In genomic region chr15:84923508-84924181, GRCm38 (mm10) we compare ENCODE assay signal across 8 mouse cellular contexts. TPM values are rescaled to one million over a fixed set of nuclear protein-coding genes. Genes with fewer than 3 reads are reported as not detected.
DNase-seq lines count a peak whose midpoint lies in the region; ATAC-seq and TF ChIP-seq lines count a peak whose summit lies in the region.

No protein-coding gene starts in this region.

- H3K4me2 ChIP-seq in neural tube, embryonic 11.5 days (ENCODE audit: low read depth): peak overlapping the region; percentile 79
- peak overlapping the region; percentile 72 for H3K4me2 ChIP-seq in lung, postnatal 0 days (replicated peaks; ENCODE audit: low read depth, low read length)

- peak; percentile 71 for ATAC-seq in neural tube, embryonic 11.5 days (ENCODE audit: insufficient read depth, low FRiP score, low TSS enrichment)
- ATAC-seq in lung, postnatal 0 days: peak; percentile 83

- WGBS in neural tube, embryonic 11.5 days: 0% methylated on average over 52 of the region's 68 CpGs
- WGBS in hindbrain, embryonic 10.5 days: under 1% methylated on average over 68 of the region's 68 CpGs
- under 1% methylated on average over 58 of the region's 68 CpGs for WGBS in lung, postnatal 0 days

- peak overlapping the region; percentile 94 for H3K9ac ChIP-seq in neural tube, embryonic 11.5 days (ENCODE audit: low read length)
- H3K9ac ChIP-seq in lung, postnatal 0 days (replicated peaks; ENCODE audit: low read depth): peak overlapping the region; percentile 88

- DNase-seq in adrenal gland, postnatal 14 days: peak; percentile 78
- DNase-seq in adrenal gland, postnatal 10 days: no peak
- DNase-seq in neural tube, embryonic 11.5 days (ENCODE audit: low spot score): peak; percentile 45
- no peak for DNase-seq in neural tube, embryonic 10.5 days (ENCODE audit: extremely low spot score, low spot score)
- no peak for DNase-seq in hindbrain, embryonic 10.5 days (ENCODE audit: low spot score)
- DNase-seq in lung, postnatal 0 days (ENCODE audit: low spot score): peak; percentile 75
- DNase-seq in testis, postnatal 14 days (ENCODE audit: low spot score): no peak
- DNase-seq in left cerebral cortex, adult 11 months (ENCODE audit: low spot score): no peak

- H3K9me3 ChIP-seq in neural tube, embryonic 11.5 days (ENCODE audit: control insufficient read depth, low read length): no peaks in the 10 kb centered on the region
- no peaks in the 10 kb centered on the region for H3K9me3 ChIP-seq in hindbrain, embryonic 10.5 days
- H3K9me3 ChIP-seq in lung, postnatal 0 days (ENCODE audit: low read length): no peaks in the 10 kb centered on the region

- no peak for TF ChIP-seq EP300 in lung, postnatal 0 days (IDR thresholded peaks at IDR 0.05)

- H3K27ac ChIP-seq in neural tube, embryonic 11.5 days (ENCODE audit: low read depth, low read length): peak overlapping the region; percentile 94
- H3K27ac ChIP-seq in hindbrain, embryonic 10.5 days: peak overlapping the region; percentile 97
- peak overlapping the region; percentile 97 for H3K27ac ChIP-seq in lung, postnatal 0 days (ENCODE audit: low read length)

- peaks cover 2% of the 10 kb centered on the region; the same call in 1 of the 2 replicates for H3K36me3 ChIP-seq in neural tube, embryonic 11.5 days (ENCODE audit: control insufficient read depth, insufficient read depth, low read length)
- peaks cover 27% of the 10 kb centered on the region for H3K36me3 ChIP-seq in hindbrain, embryonic 10.5 days
- H3K36me3 ChIP-seq in lung, postnatal 0 days (ENCODE audit: insufficient read depth, low read length): peaks cover 12% of the 10 kb centered on the region; the same call in 1 of the 2 replicates

- TF ChIP-seq CTCF in lung, postnatal 0 days (IDR thresholded peaks at IDR 0.05): no peak

- no peaks in the 10 kb centered on the region for H3K27me3 ChIP-seq in neural tube, embryonic 11.5 days (ENCODE audit: control insufficient read depth, insufficient read depth, low read length)
- no peaks in the 10 kb centered on the region for H3K27me3 ChIP-seq in hindbrain, embryonic 10.5 days (ENCODE audit: insufficient read depth, poor library complexity, severe bottlenecking)
- H3K27me3 ChIP-seq in lung, postnatal 0 days (replicated peaks; ENCODE audit: insufficient read depth, low read length): no peaks in the 10 kb centered on the region

- no peaks in the 10 kb centered on the region for H3K4me1 ChIP-seq in neural tube, embryonic 11.5 days (ENCODE audit: control insufficient read depth, insufficient read depth, low read length)
- peaks cover 37% of the 10 kb centered on the region for H3K4me1 ChIP-seq in hindbrain, embryonic 10.5 days (replicated peaks)
- H3K4me1 ChIP-seq in lung, postnatal 0 days (ENCODE audit: insufficient read depth, low read depth, low read length): peaks cover 10% of the 10 kb centered on the region; the same call in 1 of the 2 replicates

- peak overlapping the region; percentile 99 for H3K4me3 ChIP-seq in neural tube, embryonic 11.5 days (ENCODE audit: low read depth, low read length)
- peak overlapping the region; percentile 98 for H3K4me3 ChIP-seq in hindbrain, embryonic 10.5 days
- H3K4me3 ChIP-seq in lung, postnatal 0 days (ENCODE audit: low read depth, low read length): peak overlapping the region; percentile 95

RNA-seq across cellular contexts. Expression of gene Nup50, which starts 0.4 kb away (rescaled TPM):
- 30.9 and 33.1 TPM in 2 replicates for total RNA-seq in adrenal gland, postnatal 14 days (2021)
- total RNA-seq in adrenal gland, postnatal 10 days (2021): 10 to 100 TPM; 27.4 to 32.4 TPM
- 61.5 and 63.4 TPM in 2 replicates for polyA plus RNA-seq in neural tube, embryonic 11.5 days (2014; fragmentation: Nextera tagmentation; extraction: Ambion mirVana)
- 62.0 and 69.7 TPM in 2 replicates for polyA plus RNA-seq in hindbrain, embryonic 10.5 days (2016; fragmentation: Nextera tagmentation; extraction: Ambion mirVana)
- 12.1 and 13.9 TPM in 2 replicates for polyA plus RNA-seq in lung, postnatal 0 days (2015; fragmentation: Nextera tagmentation; extraction: Ambion mirVana)

RNA-seq across cellular contexts. Expression of gene Gm29666, which starts 3.8 kb away (rescaled TPM):
- total RNA-seq in adrenal gland, postnatal 14 days (2021): 0.30 TPM in 2 replicates
- under 1 TPM; 0.15 to 0.45 TPM for total RNA-seq in adrenal gland, postnatal 10 days (2021)
- polyA plus RNA-seq in neural tube, embryonic 11.5 days (2014; fragmentation: Nextera tagmentation; extraction: Ambion mirVana): 0.77 and 0.81 TPM in 2 replicates
- polyA plus RNA-seq in hindbrain, embryonic 10.5 days (2016; fragmentation: Nextera tagmentation; extraction: Ambion mirVana): 0.90 and 1.2 TPM in 2 replicates
- polyA plus RNA-seq in lung, postnatal 0 days (2015; fragmentation: Nextera tagmentation; extraction: Ambion mirVana): 0.10 and 0.12 TPM in 2 replicates

Comparison
In these comparisons a context has a peak if more than half of its experiments do, and no peak if none do; other contexts are left out.
1. DNase-seq: peak in adrenal gland, postnatal 14 days (single experiment), neural tube, embryonic 11.5 days (single experiment) and lung, postnatal 0 days (single experiment); none in adrenal gland, postnatal 10 days (single experiment), neural tube, embryonic 10.5 days (single experiment), hindbrain, embryonic 10.5 days (single experiment), testis, postnatal 14 days (single experiment) and left cerebral cortex, adult 11 months (single experiment).
2. Peak in every context shown above with its lines, with median percentiles within 50 percentile points of each other: H3K27ac ChIP-seq and H3K4me3 ChIP-seq.